Mouse (Mus musculus) heart, adult 2 months (tissue): Measurements from ENCODE around the gene Nt5c.

ENCODE experiments used
- CTCF ChIP-seq: fragments of 200-600 bp; IDR thresholded peaks from 2 replicates; pipeline ENCODE4 v1.8.1; 2022; ENCODE audit warnings: antibody characterized with exemption, mild to moderate bottlenecking, moderate library complexity
- EP300 ChIP-seq: fragments of 200-500 bp; IDR thresholded peaks from 2 replicates; pipeline ENCODE4 v1.6.1; 2011; ENCODE audit warnings: low read depth, low read length, control low read depth; ENCODE audit not compliant: insufficient read depth
- POLR2A ChIP-seq: fragments of 200-500 bp; IDR thresholded peaks from 2 replicates; pipeline ENCODE4 v1.6.1; 2011; ENCODE audit warnings: mild to moderate bottlenecking, low read depth, low read length, control low read depth; ENCODE audit not compliant: insufficient read depth

DNA sequence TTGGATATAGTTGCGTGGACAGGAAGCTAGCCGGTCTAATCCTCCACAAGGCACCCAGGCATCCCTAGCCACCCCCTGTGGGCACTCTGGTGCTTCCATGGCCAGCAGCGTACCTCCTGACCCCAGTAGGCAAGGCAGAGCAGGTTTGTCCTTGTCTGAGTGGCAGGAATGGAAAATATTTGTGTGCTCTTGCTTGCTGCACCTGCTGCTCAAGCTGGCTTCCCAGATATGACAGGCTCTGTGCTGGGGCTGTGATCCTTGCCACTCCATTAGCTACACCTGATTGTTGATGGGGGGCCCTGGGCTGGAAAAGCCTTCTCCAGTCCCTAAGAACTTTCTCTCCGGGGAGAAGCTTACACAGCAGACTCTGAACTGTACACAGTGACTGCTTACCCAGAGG is 38.4 kb downstream of the Nt5c start:
- TF ChIP-seq POLR2A (no peak), CTCF (no peak), EP300 (no peak)
